Mouse (Mus musculus) heart, adult 18-20 months (tissue): ENCODE measurements around the gene Astl. TPM values are rescaled to one million over a fixed set of nuclear protein-coding genes. Genes with fewer than 3 reads are reported as not detected.

Source experiments
- total RNA-seq, 2 experiments: library from RNA; stranded (reverse); gene quantifications; 2 replicates each; pipeline ENCODE4 v1.2.3; 2021

Astl gene
- total RNA-seq, 2 experiments from 2014 or later, result not detected

Other genes starting within 250 kb of the Astl start
- 1 to 10 TPM in 1 of 2 experiments, under 1 TPM in 1; 0.79 to 1.3 TPM for gene Ncaph, start 204.7 kb upstream of the Astl start, total RNA-seq
- 10 to 100 TPM; 17.3 to 18.3 TPM for gene Itpripl1, start 195.2 kb upstream of the Astl start, total RNA-seq
- under 1 TPM; 0.23 to 0.32 TPM for gene 1810024B03Rik, start 130.4 kb upstream of the Astl start, total RNA-seq
- 10 to 100 TPM; 65.2 to 66.4 TPM for gene Snrnp200, start 130.3 kb upstream of the Astl start, total RNA-seq
- gene Ciao1, start 90.8 kb upstream of the Astl start, total RNA-seq, result 10 to 100 TPM; 56.2 to 68.7 TPM
- gene Tmem127, start 90.7 kb upstream of the Astl start, total RNA-seq, result 10 to 100 TPM; 26.4 to 28.8 TPM
- gene Stard7, start 68.4 kb upstream of the Astl start, total RNA-seq, result 100 to 1,000 TPM; 157 to 176 TPM
- gene Dusp2, start 2.5 kb upstream of the Astl start, total RNA-seq, result 1 to 10 TPM in 1 of 2 experiments, under 1 TPM in 1; 0.57 to 2.0 TPM
- gene Adra2b, start 24.6 kb downstream of the Astl start, total RNA-seq, result under 1 TPM; 0.72 to 0.77 TPM
- not detected for gene Gpat2, start 86.6 kb downstream of the Astl start, total RNA-seq
- gene Fahd2a, start 105.9 kb downstream of the Astl start, total RNA-seq, result 10 to 100 TPM; 48.1 to 52.5 TPM
- 1 to 10 TPM; 1.5 to 1.8 TPM for gene Kcnip3, start 183.5 kb downstream of the Astl start, total RNA-seq
- under 1 TPM; 0.12 to 0.21 TPM for gene Prom2, start 202.8 kb downstream of the Astl start, total RNA-seq
- 1 to 10 TPM; 1.8 to 2.2 TPM for gene Zfp661, start 248.5 kb downstream of the Astl start, total RNA-seq
- 10 to 100 TPM; 78.3 to 93.4 TPM for gene Mrps5, start 248.6 kb downstream of the Astl start, total RNA-seq